Mouse (Mus musculus) liver, postnatal 0 days (tissue): ENCODE measurements around the gene Cdc27. TPM values are rescaled to one million over a fixed set of nuclear protein-coding genes. Genes with fewer than 3 reads are reported as not detected.
"Not testable (repeated sequence)": the region's sequence is repeated elsewhere in the genome, so short reads cannot be mapped to it uniquely, and the experiment has no call there.

Source experiments
- ATAC-seq: fragments of 200-750 bp; cut with Nextera tagmentation; 2 replicates; pipeline ENCODE4 v1.8.0; 2017; ENCODE audit warnings: mild to moderate bottlenecking, moderate library complexity
- DNase-seq: peaks from one replicate; pipeline ENCODE4 v3.0.0-alpha.2; 2016
- H3K27ac ChIP-seq: fragments of 300-500 bp; sonication (generic); 2 replicates; pipeline ENCODE4 v1.5.1; 2014; ENCODE audit warnings: antibody characterized with exemption, moderate library complexity, mild to moderate bottlenecking, low read depth
- H3K27me3 ChIP-seq: fragments of 300-500 bp; sonication (generic); 2 replicates; pipeline ENCODE4 v1.6.1; 2014; ENCODE audit warnings: low read length, control low read depth, mixed read lengths; ENCODE audit not compliant: insufficient read depth
- H3K36me3 ChIP-seq: fragments of 300-500 bp; sonication (generic); replicated peaks from 2 replicates; pipeline ENCODE4 v1.6.1; 2014; ENCODE audit warnings: mild to moderate bottlenecking, control low read depth, low read length, moderate library complexity, mixed read lengths; ENCODE audit not compliant: insufficient read depth
- H3K4me1 ChIP-seq: fragments of 300-500 bp; sonication (generic); 2 replicates; pipeline ENCODE4 v1.6.1; 2014; ENCODE audit warnings: antibody characterized with exemption, mild to moderate bottlenecking, control low read depth; ENCODE audit not compliant: insufficient read depth
- H3K4me2 ChIP-seq: fragments of 300-500 bp; sonication (generic); 2 replicates; pipeline ENCODE4 v1.6.1; 2014; ENCODE audit warnings: low read depth, mild to moderate bottlenecking, low read length, moderate library complexity, mixed read lengths
- H3K4me3 ChIP-seq: fragments of 300-500 bp; sonication (generic); 2 replicates; pipeline ENCODE4 v1.5.1; 2014; ENCODE audit warnings: low read depth, low read length
- H3K9ac ChIP-seq: fragments of 300-500 bp; sonication (generic); replicated peaks from 2 replicates; pipeline ENCODE4 v1.6.1; 2014; ENCODE audit warnings: mild to moderate bottlenecking, moderate library complexity
- H3K9me3 ChIP-seq: fragments of 300-500 bp; sonication (generic); 2 replicates; pipeline ENCODE4 v1.6.1; 2016; ENCODE audit warnings: mild to moderate bottlenecking, control low read depth, low read length, mixed read lengths
- CTCF ChIP-seq: sonication (generic); IDR thresholded peaks from 2 replicates; pipeline ENCODE4 v1.5.1; 2016; ENCODE audit warnings: antibody characterized with exemption, low read depth
- EP300 ChIP-seq: IDR thresholded peaks from 2 replicates; pipeline ENCODE4 v1.6.1; 2016; ENCODE audit warnings: antibody characterized with exemption, low read depth, mild to moderate bottlenecking
- WGBS: fragments of 180-500 bp; shearing (Covaris S2); extraction: QIAGEN DNeasy Blood & Tissue Kit; methylation state at CpG from one replicate; pipeline ENCODE4 v1.1.7; 2014; ENCODE audit not compliant: insufficient replicate concordance; 5-methylcytosine and 5-hydroxymethylcytosine counted together
- polyA plus RNA-seq: library from polyadenylated mRNA; unstranded; fragments of >200 nt; fragmentation: Nextera tagmentation; extraction: Ambion mirVana; gene quantifications from 2 replicates; pipeline ENCODE4 v1.2.1, GENCODE M21; 2015

Cdc27 gene
- polyA plus RNA-seq, 1 experiment from 2014 or later = 13.8 TPM

GRCm38 (mm10) chr11:104572566-104572965, 22.1 kb upstream of the Cdc27 start:
- Histone ChIP-seq H3K9ac (no peak overlapping the region), H3K36me3 (no peaks in the 10 kb centered on the region), H3K4me2 (no peak overlapping the region), H3K4me3 (no peak overlapping the region), H3K27ac (no peak overlapping the region), H3K4me1 (peaks cover 4% of the 10 kb centered on the region; the same call in 1 of the 2 replicates), H3K9me3 (0 out of 2 replicates have a peak, but pooled peaks cover 4% of the 10 kb centered on the region), H3K27me3 (no peaks in the 10 kb centered on the region)
- no peak for DNase-seq
- 51% methylated on average over 2 of the region's 2 CpGs for WGBS
- no peak for ATAC-seq
- TF ChIP-seq EP300 (no peak), CTCF (no peak)

GRCm38 (mm10) chr11:104572091-104572490, 21.7 kb upstream of the Cdc27 start:
- Histone ChIP-seq H3K4me2 (no peak overlapping the region), H3K27me3 (no peaks in the 10 kb centered on the region), H3K4me3 (no peak overlapping the region), H3K9ac (no peak overlapping the region), H3K9me3 (0 out of 2 replicates have a peak, but pooled peaks cover 4% of the 10 kb centered on the region), H3K4me1 (peaks cover 4% of the 10 kb centered on the region; the same call in 1 of the 2 replicates), H3K36me3 (no peaks in the 10 kb centered on the region), H3K27ac (no peak overlapping the region)
- DNase-seq (no peak), ATAC-seq (no peak)
- WGBS = 72% methylated on average over 7 of the region's 7 CpGs
- no peak for TF ChIP-seq EP300
- TF ChIP-seq CTCF = no peak

- not testable (repeated sequence) for H3K27me3 ChIP-seq, H3K9me3 ChIP-seq, H3K27ac ChIP-seq, H3K36me3 ChIP-seq, H3K4me1 ChIP-seq
- 2% methylated on average over 28 of the region's 28 CpGs for WGBS
- 0 out of 2 replicates have a peak overlapping the region, but pooled peaks have one; percentile 39 for H3K9ac ChIP-seq
- DNase-seq (peak; percentile 49), ATAC-seq (peak; percentile 49)
- peak overlapping the region; percentile 69 for H3K4me2 ChIP-seq
- peak overlapping the region; percentile 38 for H3K4me3 ChIP-seq
Observed at GRCm38 (mm10) chr11:104571373-104571772, 21.0 kb upstream of the Cdc27 start.

- H3K4me3 ChIP-seq, DNase-seq, H3K27me3 ChIP-seq, H3K9ac ChIP-seq, H3K4me1 ChIP-seq, H3K36me3 ChIP-seq, ATAC-seq, H3K27ac ChIP-seq, H3K4me2 ChIP-seq, H3K9me3 ChIP-seq: not testable (repeated sequence)
- 44% methylated on average over 8 of the region's 8 CpGs for WGBS
Observed at GRCm38 (mm10) chr11:104570515-104570914, 20.1 kb upstream of the Cdc27 start.

- no peak for ATAC-seq
- Histone ChIP-seq H3K4me3 (no peak overlapping the region), H3K4me1 (peaks cover 4% of the 10 kb centered on the region; the same call in 1 of the 2 replicates), H3K9me3 (0 out of 2 replicates have a peak, but pooled peaks cover 4% of the 10 kb centered on the region), H3K27me3 (no peaks in the 10 kb centered on the region), H3K36me3 (no peaks in the 10 kb centered on the region), H3K27ac (no peak overlapping the region), H3K4me2 (no peak overlapping the region), H3K9ac (no peak overlapping the region)
- WGBS = 92% methylated on average over 4 of the region's 4 CpGs
- no peak for TF ChIP-seq CTCF
- no peak for DNase-seq
Observed at GRCm38 (mm10) chr11:104568326-104568725, 17.9 kb upstream of the Cdc27 start.

GRCm38 (mm10) chr11:104567736-104568135, 17.3 kb upstream of the Cdc27 start:
- peaks cover 4% of the 10 kb centered on the region; the same call in 1 of the 2 replicates for H3K4me1 ChIP-seq
- H3K4me2 ChIP-seq = no peak overlapping the region
- H3K9ac ChIP-seq = no peak overlapping the region
- 81% methylated on average over 9 of the region's 9 CpGs for WGBS
- 0 out of 2 replicates have a peak, but pooled peaks cover 4% of the 10 kb centered on the region for H3K9me3 ChIP-seq
- TF ChIP-seq EP300 = no peak
- TF ChIP-seq CTCF = no peak
- no peak for DNase-seq
- H3K36me3 ChIP-seq = no peaks in the 10 kb centered on the region
- ATAC-seq = no peak
- H3K27ac ChIP-seq = no peak overlapping the region
- no peak overlapping the region for H3K4me3 ChIP-seq
- no peaks in the 10 kb centered on the region for H3K27me3 ChIP-seq

- Histone ChIP-seq H3K36me3 (no peaks in the 10 kb centered on the region), H3K27ac (no peak overlapping the region), H3K4me3 (no peak overlapping the region), H3K4me2 (no peak overlapping the region), H3K9ac (no peak overlapping the region), H3K9me3 (0 out of 2 replicates have a peak, but pooled peaks cover 4% of the 10 kb centered on the region), H3K4me1 (peaks cover 4% of the 10 kb centered on the region; the same call in 1 of the 2 replicates), H3K27me3 (no peaks in the 10 kb centered on the region)
- ATAC-seq (no peak), DNase-seq (no peak)
- 65% methylated on average over 2 of the region's 2 CpGs for WGBS
- no peak for TF ChIP-seq EP300
Observed at GRCm38 (mm10) chr11:104566796-104567195, 16.4 kb upstream of the Cdc27 start.
